Mouse (Mus musculus): ENCODE results near the gene Pdzd2. TPM values are rescaled to one million over a fixed set of nuclear protein-coding genes. Genes with fewer than 3 reads are reported as not detected.

Pdzd2 gene
- polyA plus RNA-seq, 1 experiment from 2014 or later: 19.1 TPM

DNA sequence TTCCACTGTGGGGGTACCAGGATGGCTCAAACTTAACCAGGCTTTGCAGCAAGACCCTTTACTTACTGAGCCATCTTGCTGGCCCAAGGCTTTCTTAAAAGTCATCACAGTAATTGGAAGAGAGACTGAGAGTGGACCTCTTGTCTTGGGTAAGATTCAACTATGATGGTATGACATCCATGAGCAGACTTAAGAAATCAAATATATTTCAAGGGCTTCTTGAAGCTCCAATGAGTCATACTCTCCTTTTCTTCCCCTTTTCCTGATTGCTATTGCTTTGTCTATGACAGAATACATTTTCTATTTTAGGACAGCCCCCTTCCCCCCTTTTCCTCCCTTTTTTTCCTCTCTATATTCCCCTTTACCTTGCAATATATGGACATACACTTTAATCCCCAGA, 306.8 kb downstream of the Pdzd2 start:
- Histone ChIP-seq H3K4me3 (replicated peaks; ENCODE audit: low read depth, low read length) (no peak overlapping the region), H3K9ac (ENCODE audit: low read depth, low read length) (no peak overlapping the region), H3K4me1 (replicated peaks; ENCODE audit: insufficient read depth, low read length) (peaks cover 39% of the 10 kb centered on the region; the same call in 1 of the 2 replicates), H3K36me3 (ENCODE audit: insufficient read depth, low read length) (no peaks in the 10 kb centered on the region), H3K9me3 (replicated peaks; ENCODE audit: low read length) (no peaks in the 10 kb centered on the region), H3K4me2 (ENCODE audit: low read length) (no peak overlapping the region), H3K27me3 (ENCODE audit: insufficient read depth, low read length) (no peaks in the 10 kb centered on the region), H3K27ac (no peak overlapping the region)
- no peak for TF ChIP-seq CTCF (IDR thresholded peaks at IDR 0.05; ENCODE audit: low read depth)
- ATAC-seq (replicated peaks; ENCODE audit: low FRiP score, low read depth) (no peak), DNase-seq (ENCODE audit: low spot score) (no peak)

DNA sequence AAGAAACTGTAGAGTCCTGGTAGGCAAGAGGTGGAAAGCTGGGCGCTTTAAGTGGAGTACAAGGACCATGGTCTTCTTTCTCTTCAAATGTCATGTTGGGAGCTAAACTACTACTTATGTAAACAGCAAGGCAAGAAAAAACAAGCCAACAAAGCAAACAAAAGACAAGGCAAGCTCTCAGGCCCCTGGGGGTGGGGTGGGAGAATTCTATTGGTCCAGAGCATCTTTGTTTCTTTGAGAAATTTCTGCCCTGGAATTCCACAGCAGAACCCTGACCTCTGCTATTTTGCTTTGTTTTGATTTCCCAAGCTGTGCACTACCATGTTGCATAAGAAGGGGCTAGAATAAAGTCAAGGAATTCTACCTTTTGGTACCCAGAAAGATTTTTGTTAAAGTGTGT, 307.4 kb downstream of the Pdzd2 start:
- Histone ChIP-seq H3K36me3 (ENCODE audit: insufficient read depth, low read length) (no peaks in the 10 kb centered on the region), H3K27me3 (ENCODE audit: insufficient read depth, low read length) (no peaks in the 10 kb centered on the region), H3K9me3 (replicated peaks; ENCODE audit: low read length) (no peaks in the 10 kb centered on the region), H3K4me1 (replicated peaks; ENCODE audit: insufficient read depth, low read length) (peaks cover 39% of the 10 kb centered on the region; the same call in 1 of the 2 replicates), H3K4me3 (replicated peaks; ENCODE audit: low read depth, low read length) (no peak overlapping the region), H3K27ac (no peak overlapping the region), H3K4me2 (ENCODE audit: low read length) (no peak overlapping the region), H3K9ac (ENCODE audit: low read depth, low read length) (no peak overlapping the region)
- ATAC-seq (replicated peaks; ENCODE audit: low FRiP score, low read depth) (no peak), DNase-seq (ENCODE audit: low spot score) (peak; percentile 33)
- 83% methylated on average over 1 of the region's 1 CpGs for WGBS
- no peak for TF ChIP-seq CTCF (IDR thresholded peaks at IDR 0.05; ENCODE audit: low read depth)

GRCm38 (mm10) chr15:12431684-12432083, 308.0 kb downstream of the Pdzd2 start:
- no peaks in the 10 kb centered on the region for H3K9me3 ChIP-seq (replicated peaks; ENCODE audit: low read length)
- peaks cover 39% of the 10 kb centered on the region; the same call in 1 of the 2 replicates for H3K4me1 ChIP-seq (replicated peaks; ENCODE audit: insufficient read depth, low read length)
- H3K27ac ChIP-seq: no peak overlapping the region
- DNase-seq (ENCODE audit: low spot score) (no peak), ATAC-seq (replicated peaks; ENCODE audit: low FRiP score, low read depth) (no peak)
- H3K27me3 ChIP-seq (ENCODE audit: insufficient read depth, low read length): no peaks in the 10 kb centered on the region
- no peak for TF ChIP-seq CTCF (IDR thresholded peaks at IDR 0.05; ENCODE audit: low read depth)
- no peak overlapping the region for H3K9ac ChIP-seq (ENCODE audit: low read depth, low read length)
- 40% methylated on average over 7 of the region's 7 CpGs for WGBS
- H3K4me2 ChIP-seq (ENCODE audit: low read length): no peak overlapping the region
- H3K36me3 ChIP-seq (ENCODE audit: insufficient read depth, low read length): no peaks in the 10 kb centered on the region
- H3K4me3 ChIP-seq (replicated peaks; ENCODE audit: low read depth, low read length): no peak overlapping the region

- Histone ChIP-seq H3K4me1 (replicated peaks; ENCODE audit: insufficient read depth, low read length) (peaks cover 39% of the 10 kb centered on the region; the same call in 1 of the 2 replicates), H3K27ac (peak overlapping the region; percentile 42; the same call in 1 of the 2 replicates), H3K4me2 (ENCODE audit: low read length) (no peak overlapping the region), H3K36me3 (ENCODE audit: insufficient read depth, low read length) (no peaks in the 10 kb centered on the region), H3K9ac (ENCODE audit: low read depth, low read length) (no peak overlapping the region), H3K4me3 (replicated peaks; ENCODE audit: low read depth, low read length) (no peak overlapping the region), H3K27me3 (ENCODE audit: insufficient read depth, low read length) (no peaks in the 10 kb centered on the region), H3K9me3 (replicated peaks; ENCODE audit: low read length) (no peaks in the 10 kb centered on the region)
- WGBS: 82% methylated on average over 3 of the region's 3 CpGs
- no peak for ATAC-seq (replicated peaks; ENCODE audit: low FRiP score, low read depth)
- DNase-seq (ENCODE audit: low spot score): no peak
- no peak for TF ChIP-seq CTCF (IDR thresholded peaks at IDR 0.05; ENCODE audit: low read depth)
These were observed 308.5 kb downstream of the Pdzd2 start for GRCm38 (mm10) chr15:12431188-12431587.

- Histone ChIP-seq H3K4me1 (replicated peaks; ENCODE audit: insufficient read depth, low read length) (peaks cover 39% of the 10 kb centered on the region; the same call in 1 of the 2 replicates), H3K27ac (peak overlapping the region; percentile 52), H3K9ac (ENCODE audit: low read depth, low read length) (no peak overlapping the region), H3K36me3 (ENCODE audit: insufficient read depth, low read length) (no peaks in the 10 kb centered on the region), H3K9me3 (replicated peaks; ENCODE audit: low read length) (no peaks in the 10 kb centered on the region), H3K27me3 (ENCODE audit: insufficient read depth, low read length) (no peaks in the 10 kb centered on the region), H3K4me2 (ENCODE audit: low read length) (no peak overlapping the region), H3K4me3 (replicated peaks; ENCODE audit: low read depth, low read length) (no peak overlapping the region)
- ATAC-seq (replicated peaks; ENCODE audit: low FRiP score, low read depth): no peak
- no peak for DNase-seq (ENCODE audit: low spot score)
- no peak for TF ChIP-seq CTCF (IDR thresholded peaks at IDR 0.05; ENCODE audit: low read depth)
- 34% methylated on average over 4 of the region's 4 CpGs for WGBS
These were observed 309.1 kb downstream of the Pdzd2 start for GRCm38 (mm10) chr15:12430670-12431069.

DNA sequence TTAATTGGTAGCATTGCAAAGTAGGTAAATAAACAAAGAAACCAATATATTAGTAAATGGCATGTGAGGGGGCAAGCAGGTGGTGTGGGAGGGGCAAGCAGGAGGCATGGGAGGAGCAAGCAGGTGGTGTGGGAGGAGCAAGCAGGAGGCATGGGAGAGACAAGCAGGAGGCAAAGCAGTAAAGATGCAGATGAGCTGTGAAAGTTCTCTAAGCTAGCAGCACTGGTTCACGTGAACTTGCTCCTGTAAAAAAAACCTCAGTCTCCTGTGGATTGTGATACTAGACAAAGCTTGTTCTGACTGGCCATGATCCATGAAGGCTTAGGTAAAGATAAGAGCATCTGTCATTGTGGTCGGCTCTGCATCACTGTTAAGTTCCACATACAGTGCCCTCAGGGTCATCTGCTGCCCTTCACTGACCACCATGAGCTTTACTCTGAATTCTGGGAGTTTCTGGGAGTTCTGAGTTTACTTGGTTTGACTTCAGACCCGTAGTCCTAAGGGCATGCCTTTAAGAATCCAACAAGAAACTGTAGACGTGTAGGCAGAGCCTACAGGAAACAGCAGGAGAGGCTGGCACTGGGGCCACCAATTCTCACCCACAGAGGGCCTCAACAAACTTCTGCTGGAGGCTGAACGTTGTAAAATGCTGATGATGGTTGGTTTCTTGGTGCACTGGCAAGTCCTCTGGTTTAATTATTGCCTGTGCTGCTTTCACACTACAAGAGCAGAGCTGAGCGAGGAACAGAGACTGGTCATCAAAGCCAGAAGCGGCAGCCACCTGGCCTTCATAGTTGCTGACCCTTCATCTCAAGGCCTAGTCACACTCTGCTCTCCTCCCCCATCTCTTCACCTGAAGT, 309.9 kb downstream of the Pdzd2 start:
- Histone ChIP-seq H3K36me3 (ENCODE audit: insufficient read depth, low read length) (no peaks in the 10 kb centered on the region), H3K4me3 (replicated peaks; ENCODE audit: low read depth, low read length) (no peak overlapping the region), H3K4me2 (ENCODE audit: low read length) (no peak overlapping the region), H3K9me3 (replicated peaks; ENCODE audit: low read length) (no peaks in the 10 kb centered on the region), H3K4me1 (replicated peaks; ENCODE audit: insufficient read depth, low read length) (peaks cover 40% of the 10 kb centered on the region; the same call in 1 of the 2 replicates), H3K9ac (ENCODE audit: low read depth, low read length) (no peak overlapping the region), H3K27me3 (ENCODE audit: insufficient read depth, low read length) (no peaks in the 10 kb centered on the region), H3K27ac (peak overlapping the region; percentile 52)
- DNase-seq (ENCODE audit: low spot score) (no peak), ATAC-seq (replicated peaks; ENCODE audit: low FRiP score, low read depth) (peak; percentile 62)
- WGBS: 41% methylated on average over 7 of the region's 7 CpGs
- TF ChIP-seq CTCF (IDR thresholded peaks at IDR 0.05; ENCODE audit: low read depth): no peak; the same call in 1 of the 2 replicates
